Mouse (Mus musculus) cerebellum, postnatal 10 days (tissue): ENCODE data around the gene Apon.

Experiments used
- DNase-seq, 2 experiments: peaks; one replicate each; pipeline ENCODE4 v3.0.0; 2021; ENCODE audit warnings: mixed read lengths in 2 of 2

Apon gene

GRCm38 (mm10) chr10:128278158-128278557, 24.3 kb downstream of the Apon start:
- DNase-seq: peak; percentile 48 to 51

GRCm38 (mm10) chr10:128280943-128281342, 27.0 kb downstream of the Apon start:
- no peak for DNase-seq

GRCm38 (mm10) chr10:128281682-128282081, 27.8 kb downstream of the Apon start:
- no peak for DNase-seq

- DNase-seq: peak in 1 of 2 experiments; percentile 52
Observed at GRCm38 (mm10) chr10:128282886-128283450, 29.1 kb downstream of the Apon start.

GRCm38 (mm10) chr10:128283604-128284579, 30.0 kb downstream of the Apon start:
- DNase-seq: peak; percentile 98

GRCm38 (mm10) chr10:128290594-128290993, 36.7 kb downstream of the Apon start:
- DNase-seq: peak; percentile 75 to 76

- DNase-seq: peak; percentile 62 to 75
Observed at GRCm38 (mm10) chr10:128296370-128297090, 42.6 kb downstream of the Apon start.

- peak; percentile 83 to 87 for DNase-seq
Observed at GRCm38 (mm10) chr10:128297221-128297620, 43.3 kb downstream of the Apon start.

GRCm38 (mm10) chr10:128297622-128298021, 43.7 kb downstream of the Apon start:
- DNase-seq: peak; percentile 74 to 75

GRCm38 (mm10) chr10:128298243-128298642, 44.3 kb downstream of the Apon start:
- DNase-seq: peak in 1 of 2 experiments; percentile 7

GRCm38 (mm10) chr10:128298702-128299171, 44.8 kb downstream of the Apon start, which contains the start of gene Il23a:
Gene Il23a (minus strand): TSS chr10:128298752.
- no peak for DNase-seq

- peak in 1 of 2 experiments; percentile 42 for DNase-seq
Observed at GRCm38 (mm10) chr10:128302357-128302756, 48.5 kb downstream of the Apon start.

GRCm38 (mm10) chr10:128302785-128303125, 48.9 kb downstream of the Apon start:
- no peak for DNase-seq

GRCm38 (mm10) chr10:128303126-128304021, 49.5 kb downstream of the Apon start, which contains the start of gene Pan2:
Gene Pan2 (plus strand): TSS chr10:128303335.
- peak; percentile 99 to 100 for DNase-seq
